Mouse (Mus musculus): Measurements from ENCODE around the gene Gtdc1.
"Not testable (repeated sequence)": the region's sequence is repeated elsewhere in the genome, so short reads cannot be mapped to it uniquely, and the experiment has no call there.

Gtdc1 gene

GRCm38 (mm10) chr2:44780961-44781360 lies 146.5 kb downstream of the Gtdc1 start:
- no peak for DNase-seq (ENCODE audit: low read depth, low spot score)

- no peak for DNase-seq (ENCODE audit: low read depth, low spot score)
Measured at GRCm38 (mm10) chr2:44763898-44764297, 163.6 kb downstream of the Gtdc1 start.

GRCm38 (mm10) chr2:44736618-44737017 lies 190.8 kb downstream of the Gtdc1 start:
- DNase-seq (ENCODE audit: low read depth, low spot score) = no peak

- DNase-seq (ENCODE audit: low read depth, low spot score) = no peak
Measured at GRCm38 (mm10) chr2:44721461-44721860, 206.0 kb downstream of the Gtdc1 start.

- DNase-seq (ENCODE audit: low read depth, low spot score) = no peak
Measured at GRCm38 (mm10) chr2:44705883-44706615, 221.4 kb downstream of the Gtdc1 start.

GRCm38 (mm10) chr2:44700276-44700675 lies 227.2 kb downstream of the Gtdc1 start:
- no peak for DNase-seq (ENCODE audit: low read depth, low spot score)

GRCm38 (mm10) chr2:44696441-44696840 lies 231.0 kb downstream of the Gtdc1 start:
- DNase-seq (ENCODE audit: low read depth, low spot score) = no peak

- no peak for DNase-seq (ENCODE audit: low read depth, low spot score)
Measured at GRCm38 (mm10) chr2:44693898-44694297, 233.6 kb downstream of the Gtdc1 start.

- DNase-seq (ENCODE audit: low read depth, low spot score) = no peak
Measured at GRCm38 (mm10) chr2:44664049-44664448, 263.4 kb downstream of the Gtdc1 start.

GRCm38 (mm10) chr2:44659870-44660269 lies 267.6 kb downstream of the Gtdc1 start:
- DNase-seq (ENCODE audit: low read depth, low spot score) = no peak

GRCm38 (mm10) chr2:44659011-44659410 lies 268.4 kb downstream of the Gtdc1 start:
- no peak for DNase-seq (ENCODE audit: low read depth, low spot score)

- no peak for DNase-seq (ENCODE audit: low read depth, low spot score)
Measured at GRCm38 (mm10) chr2:44648537-44648936, 278.9 kb downstream of the Gtdc1 start.

- peak; percentile 30 for DNase-seq (ENCODE audit: low read depth, low spot score)
Measured at GRCm38 (mm10) chr2:44646398-44646797, 281.1 kb downstream of the Gtdc1 start.

GRCm38 (mm10) chr2:44639370-44639769 lies 288.1 kb downstream of the Gtdc1 start:
- peak; percentile 20 for DNase-seq (ENCODE audit: low read depth, low spot score)

- DNase-seq (ENCODE audit: low read depth, low spot score) = no peak
Measured at GRCm38 (mm10) chr2:44638157-44638556, 289.3 kb downstream of the Gtdc1 start.

GRCm38 (mm10) chr2:44633971-44634370 lies 293.5 kb downstream of the Gtdc1 start:
- no peak for DNase-seq (ENCODE audit: low read depth, low spot score)

GRCm38 (mm10) chr2:44633064-44633463 lies 294.4 kb downstream of the Gtdc1 start:
- no peak for DNase-seq (ENCODE audit: low read depth, low spot score)

- DNase-seq (ENCODE audit: low read depth, low spot score) = no peak
Measured at GRCm38 (mm10) chr2:44632584-44632983, 294.9 kb downstream of the Gtdc1 start.

GRCm38 (mm10) chr2:44631064-44631463 lies 296.4 kb downstream of the Gtdc1 start:
- DNase-seq (ENCODE audit: low read depth, low spot score) = no peak

GRCm38 (mm10) chr2:44628778-44629177 lies 298.7 kb downstream of the Gtdc1 start:
- no peak for DNase-seq (ENCODE audit: low read depth, low spot score)

- no peak for DNase-seq (ENCODE audit: low read depth, low spot score)
Measured at GRCm38 (mm10) chr2:44625154-44625553, 302.3 kb downstream of the Gtdc1 start.

- DNase-seq (ENCODE audit: low read depth, low spot score) = no peak
Measured at GRCm38 (mm10) chr2:44622471-44622870, 305.0 kb downstream of the Gtdc1 start.

GRCm38 (mm10) chr2:44599653-44600052 lies 327.8 kb downstream of the Gtdc1 start:
- not testable (repeated sequence) for DNase-seq (ENCODE audit: low read depth, low spot score)

GRCm38 (mm10) chr2:44594276-44594675 lies 333.2 kb downstream of the Gtdc1 start:
- no peak for DNase-seq (ENCODE audit: low read depth, low spot score)
